Mouse (Mus musculus): ENCODE results near the gene 1700023F06Rik.
"Not testable (repeated sequence)": the region's sequence is repeated elsewhere in the genome, so short reads cannot be mapped to it uniquely, and the experiment has no call there.

1700023F06Rik gene

DNA sequence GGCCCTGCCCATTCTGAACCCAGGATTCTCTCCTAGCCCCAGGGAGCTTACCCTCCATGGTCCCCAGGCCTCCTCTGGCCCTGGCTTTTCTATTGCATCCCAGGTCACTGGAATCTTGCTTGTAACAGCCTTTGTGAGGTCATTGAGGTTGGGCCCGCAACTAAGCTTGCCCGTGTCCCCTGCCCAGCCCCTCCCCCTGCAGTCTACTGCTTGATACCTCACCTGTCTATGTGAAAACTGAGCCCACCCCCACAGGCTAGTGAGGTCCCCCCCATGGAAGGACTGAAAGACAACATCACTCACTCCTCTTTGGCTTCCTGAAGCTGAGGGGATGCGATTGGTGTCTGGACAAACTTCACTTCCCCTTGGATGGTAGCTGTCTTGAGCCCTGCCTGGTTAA is at the start of gene 1700023F06Rik:
1700023F06Rik (minus strand) TSS at position 101 of the 400 bp plus-strand sequence.
- DNase-seq, result no peak

GRCm38 (mm10) chr11:103257938-103258481 is 49.7 kb upstream of the 1700023F06Rik start:
- DNase-seq, result no peak

DNA sequence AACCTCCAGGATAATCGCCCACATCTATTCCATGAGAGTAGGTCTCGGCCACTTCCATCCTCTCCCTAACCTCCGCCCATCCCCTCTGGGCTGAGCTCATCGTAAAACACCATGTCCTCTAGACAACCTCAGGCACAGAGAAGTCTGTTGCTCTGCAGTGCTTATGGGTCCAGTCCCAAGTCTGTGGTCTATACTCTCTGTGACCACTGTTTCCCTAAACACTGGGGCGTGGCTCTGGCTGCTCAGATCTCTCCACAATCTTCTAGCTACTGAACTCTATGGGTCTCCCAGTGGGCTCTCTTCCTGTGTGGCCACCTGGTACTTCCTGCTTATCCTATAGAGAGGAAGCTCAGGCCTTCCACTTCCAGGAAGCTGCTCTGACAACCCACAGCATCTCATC is 45.2 kb upstream of the 1700023F06Rik start:
- no peak for DNase-seq

DNA sequence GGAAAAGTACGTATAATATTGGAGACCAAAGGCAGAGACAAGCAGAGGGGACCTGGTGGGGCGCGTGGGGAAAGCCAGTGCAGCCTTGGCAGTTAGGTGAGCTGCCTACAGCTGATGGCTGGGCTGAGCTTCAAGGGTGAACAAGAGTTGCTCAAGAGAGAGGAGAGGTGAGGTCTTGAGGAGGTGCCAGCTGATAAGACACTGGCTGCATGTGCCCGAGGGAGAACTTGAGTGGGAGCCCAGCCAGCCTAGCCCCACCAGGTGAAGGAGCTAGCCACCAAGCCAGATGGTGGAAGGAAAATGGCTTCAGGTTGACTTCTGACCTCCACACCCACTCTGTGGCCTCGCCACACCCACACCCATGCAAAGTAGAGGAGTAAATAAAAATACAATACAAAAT is 44.0 kb upstream of the 1700023F06Rik start:
- DNase-seq, result no peak

GRCm38 (mm10) chr11:103250324-103250723 is 42.0 kb upstream of the 1700023F06Rik start:
- DNase-seq, result no peak

DNA sequence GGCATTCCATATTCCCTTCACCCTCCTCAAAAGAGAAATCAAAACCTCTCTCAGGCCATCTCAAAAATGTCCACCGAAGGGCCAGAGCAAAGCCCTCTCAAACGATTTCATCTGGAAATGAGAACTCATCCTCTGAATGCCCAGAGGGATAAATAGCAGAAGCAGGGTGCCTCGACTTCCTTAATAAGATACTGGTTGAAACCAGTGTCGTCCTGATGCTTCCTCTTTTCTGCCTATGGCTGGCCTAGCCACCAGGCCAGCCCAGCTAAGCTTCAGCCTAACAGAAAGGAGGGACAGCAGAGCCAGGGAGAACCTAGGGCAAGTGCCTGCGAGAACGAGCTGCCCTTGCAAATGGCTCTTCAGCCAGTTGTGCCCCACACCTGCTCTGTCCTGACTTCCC is 41.2 kb upstream of the 1700023F06Rik start:
- DNase-seq, result no peak

GRCm38 (mm10) chr11:103248837-103249236 is 40.5 kb upstream of the 1700023F06Rik start:
- DNase-seq, result no peak

DNA sequence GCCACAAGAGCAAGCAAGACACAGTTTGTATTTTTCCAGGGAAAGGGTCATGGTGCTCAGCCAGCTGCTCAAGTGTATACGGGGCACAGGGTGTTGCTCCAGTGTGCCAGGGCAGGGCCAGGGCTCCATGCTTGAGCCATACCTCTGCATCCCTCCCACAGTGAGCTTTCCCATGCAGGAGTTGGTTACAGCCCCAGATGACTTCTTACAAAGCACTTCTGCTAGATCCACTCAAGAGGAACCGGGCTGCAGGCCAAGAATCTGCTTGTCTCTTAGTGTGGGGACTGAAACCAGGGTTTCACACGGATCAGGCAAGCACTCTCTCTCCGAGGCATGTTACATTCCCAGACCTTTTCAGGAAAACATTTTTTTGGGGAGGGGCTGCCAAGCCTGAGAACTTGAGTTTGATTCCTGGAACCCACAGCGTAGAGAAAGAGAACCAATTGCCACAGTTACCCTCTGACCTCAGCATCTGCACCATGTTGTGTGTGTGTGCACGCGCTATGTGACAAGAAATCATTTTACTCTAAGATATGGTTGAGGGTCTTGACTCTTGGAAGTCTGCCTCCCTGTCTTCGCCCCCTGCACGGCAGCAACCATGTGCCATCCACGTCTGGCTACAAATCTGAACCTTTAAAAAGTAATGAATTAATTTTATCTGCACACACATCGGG is 39.3 kb upstream of the 1700023F06Rik start:
- DNase-seq, result peak; percentile 60

- no peak for DNase-seq
Observed at GRCm38 (mm10) chr11:103246731-103247290, 38.5 kb upstream of the 1700023F06Rik start.

DNA sequence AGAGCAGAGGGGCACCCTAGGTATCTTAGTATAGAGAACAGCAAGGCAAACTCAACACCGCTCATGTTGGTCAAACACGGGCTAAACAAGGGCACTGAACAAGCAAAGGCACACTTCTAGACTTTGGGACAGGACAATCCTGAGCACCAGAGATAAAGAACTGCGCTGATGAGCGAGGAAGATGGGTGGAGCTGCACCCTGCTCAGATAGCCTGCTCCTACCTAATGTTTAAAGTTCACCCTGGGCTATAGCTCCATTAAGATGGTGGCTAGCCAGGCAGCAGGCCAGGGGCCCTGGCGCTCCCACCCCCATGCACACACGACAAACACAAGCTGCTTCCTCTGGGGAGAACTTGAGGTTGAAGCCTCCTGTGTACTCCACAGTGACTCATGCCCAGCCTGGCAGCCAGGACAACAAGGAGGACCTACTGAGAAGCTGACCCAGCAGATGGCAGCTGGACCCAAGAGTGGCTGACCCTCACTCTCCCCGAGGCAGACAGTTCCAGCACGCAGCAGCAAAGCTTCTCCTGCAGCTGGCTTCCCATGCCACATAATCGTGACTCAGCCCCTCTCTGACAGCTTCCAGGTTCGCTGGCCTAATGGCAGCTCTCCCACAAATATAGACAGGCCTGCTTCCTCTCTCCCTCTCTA is 37.8 kb upstream of the 1700023F06Rik start:
- DNase-seq, result peak; percentile 39

DNA sequence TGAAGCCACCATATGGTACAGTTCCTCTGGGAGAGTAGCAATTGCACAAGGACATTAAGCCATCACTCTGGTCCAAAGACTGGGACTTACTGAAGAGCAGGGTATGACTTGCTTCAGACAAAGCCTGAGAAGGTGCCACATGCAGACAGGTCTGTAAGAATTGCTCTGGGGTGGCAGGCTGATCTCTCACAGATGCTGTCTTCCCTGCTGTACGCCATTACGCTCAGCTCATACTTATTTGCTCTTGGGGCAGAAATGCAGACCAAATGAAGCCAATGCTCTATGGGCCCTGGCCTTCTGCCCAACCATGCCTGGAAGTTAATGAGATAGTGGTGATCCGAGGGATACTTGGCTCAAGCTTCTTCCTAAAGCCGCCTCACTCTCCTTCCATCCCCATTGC is 36.5 kb upstream of the 1700023F06Rik start:
- no peak for DNase-seq

GRCm38 (mm10) chr11:103240740-103241139 is 32.4 kb upstream of the 1700023F06Rik start:
- DNase-seq, result no peak

- DNase-seq, result no peak
Observed at GRCm38 (mm10) chr11:103237757-103238156, 29.4 kb upstream of the 1700023F06Rik start.

GRCm38 (mm10) chr11:103236903-103237302 is 28.5 kb upstream of the 1700023F06Rik start:
- no peak for DNase-seq

GRCm38 (mm10) chr11:103236431-103236830 is 28.1 kb upstream of the 1700023F06Rik start:
- no peak for DNase-seq

- no peak for DNase-seq
Observed at GRCm38 (mm10) chr11:103235702-103236101, 27.3 kb upstream of the 1700023F06Rik start.

DNA sequence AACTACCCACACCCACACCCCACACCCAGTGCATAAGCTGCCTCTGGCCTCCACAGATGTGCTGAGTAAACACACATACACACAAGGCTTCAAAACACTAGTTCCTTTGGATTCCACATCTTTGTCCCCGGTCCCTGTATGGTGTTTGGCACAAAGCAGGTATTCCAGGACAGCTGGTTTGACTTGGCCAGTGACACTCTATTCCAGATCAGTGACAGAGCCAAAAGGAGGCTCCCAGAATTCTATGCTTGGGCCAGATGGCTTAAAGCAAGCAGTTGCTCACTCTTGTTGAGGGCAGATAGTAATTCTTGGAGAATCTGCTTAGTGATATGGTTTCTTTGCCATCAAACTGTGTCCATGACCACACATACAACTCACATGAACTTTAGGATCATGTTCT is 26.1 kb upstream of the 1700023F06Rik start:
- no peak for DNase-seq

DNA sequence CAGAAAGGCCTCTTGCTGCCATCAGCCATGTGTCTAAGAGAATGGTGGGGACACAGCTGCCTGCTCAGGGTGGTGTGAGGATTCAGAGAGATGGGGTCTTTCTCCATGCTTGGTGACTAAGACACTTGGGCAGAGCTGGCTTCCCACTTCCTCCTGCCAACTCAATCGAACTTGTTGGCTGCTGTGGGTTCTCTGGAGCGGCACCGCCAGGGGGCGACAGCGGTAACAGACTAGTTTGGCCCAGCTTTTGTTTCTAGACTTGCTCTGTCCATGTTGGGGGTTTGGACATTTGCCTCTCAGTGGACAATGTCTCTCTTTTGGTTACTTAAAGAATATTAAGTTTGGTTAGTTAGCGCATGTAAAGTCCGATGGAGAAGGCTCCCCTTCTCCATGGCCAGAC is 24.6 kb upstream of the 1700023F06Rik start:
- DNase-seq, result peak; percentile 72

DNA sequence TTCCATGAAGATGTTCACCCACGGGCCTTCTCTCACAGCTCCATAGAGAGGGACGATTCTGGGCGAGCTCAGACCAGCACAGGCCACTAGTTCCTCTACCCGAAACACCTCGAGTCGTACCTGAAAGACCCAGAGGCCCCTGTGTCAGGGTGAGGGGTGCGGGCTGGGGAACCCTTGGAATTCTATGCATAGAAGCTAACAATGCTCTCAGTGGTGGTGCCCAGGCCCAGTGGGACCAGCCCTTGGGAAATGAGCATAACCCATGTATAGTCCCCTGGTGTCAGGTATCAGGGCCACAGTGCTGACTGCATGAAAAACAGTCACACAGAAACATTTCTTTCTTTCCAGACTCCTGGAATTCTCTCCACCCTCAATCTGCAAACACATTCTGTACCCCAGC is 23.0 kb upstream of the 1700023F06Rik start:
- no peak for DNase-seq

GRCm38 (mm10) chr11:103230626-103231025 is 22.3 kb upstream of the 1700023F06Rik start:
- no peak for DNase-seq

- DNase-seq, result no peak
Observed at GRCm38 (mm10) chr11:103229608-103230007, 21.2 kb upstream of the 1700023F06Rik start.

DNA sequence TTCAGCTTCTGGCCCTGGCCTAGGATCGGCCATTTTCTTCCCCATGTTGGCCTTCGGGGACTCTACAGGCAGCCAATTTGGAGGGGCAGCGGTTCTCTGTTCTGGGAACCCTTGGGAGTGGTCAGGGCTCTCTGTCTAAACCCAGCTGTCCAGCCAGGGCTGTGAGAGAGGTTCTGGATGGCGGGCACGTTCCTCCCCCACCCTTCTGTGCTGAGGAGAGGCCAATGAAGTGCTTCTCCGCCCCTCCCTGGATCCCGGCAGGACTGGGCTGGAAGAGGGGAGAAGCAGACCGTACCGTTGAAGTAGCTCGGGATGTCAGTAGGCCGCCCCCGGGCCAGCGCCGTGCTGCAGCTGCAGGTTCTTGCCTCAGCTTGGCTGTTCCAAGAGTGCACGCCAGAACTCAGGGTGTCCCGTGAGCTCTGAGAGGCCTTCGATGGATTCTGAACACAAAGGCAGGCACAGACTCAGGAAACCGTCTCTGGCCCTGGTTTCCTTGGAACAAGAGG is 15.6 kb upstream of the 1700023F06Rik start:
- DNase-seq, result no peak

DNA sequence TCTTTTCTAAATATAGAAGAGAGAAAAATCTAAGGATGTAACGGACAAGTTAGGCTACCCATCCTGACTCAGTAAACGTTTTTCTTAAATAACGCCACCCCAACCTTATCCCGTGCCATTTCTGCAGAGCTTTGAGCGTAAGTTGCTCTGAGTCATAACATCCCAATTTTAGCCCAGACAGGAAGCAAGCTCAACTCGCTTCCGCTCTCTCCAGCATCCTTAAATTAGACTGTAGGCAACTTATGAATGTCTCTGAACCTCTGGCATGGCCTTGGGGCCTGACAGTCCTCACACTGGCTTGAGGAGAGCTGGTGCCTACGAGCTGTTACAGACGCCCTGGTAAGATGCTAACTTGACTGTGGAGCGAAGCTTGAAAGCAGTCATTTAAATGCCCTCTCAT is 15.1 kb upstream of the 1700023F06Rik start:
- DNase-seq, result peak; percentile 44

DNA sequence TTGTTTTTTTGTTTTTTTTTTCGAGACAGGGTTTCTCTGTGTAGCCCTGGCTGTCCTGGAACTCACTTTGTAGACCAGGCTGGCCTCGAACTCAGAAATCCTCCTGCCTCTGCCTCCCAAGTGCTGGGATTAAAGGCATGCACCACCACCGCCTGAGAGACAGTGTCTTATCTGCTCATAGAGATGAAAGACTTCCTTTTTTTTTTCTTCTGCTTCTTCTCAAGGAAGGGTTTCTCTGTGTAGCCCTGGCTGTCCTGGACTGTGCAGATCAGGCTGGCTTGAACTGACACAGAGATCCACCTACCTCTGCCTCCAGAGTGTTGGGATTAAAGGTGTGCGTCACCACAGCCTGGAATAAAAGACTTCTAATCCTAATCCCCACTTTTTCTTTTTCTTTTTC is 14.4 kb upstream of the 1700023F06Rik start:
- not testable (repeated sequence) for DNase-seq

All from right cerebral cortex, postnatal 25 days (tissue).